Mouse (Mus musculus) layer of hippocampus, adult 11-12 months (tissue): Measurements from ENCODE around the gene Ky.

Source experiments
- DNase-seq: peaks from one replicate; pipeline ENCODE4 v3.0.0; 2022; ENCODE audit warnings: low spot score

Ky gene

DNA sequence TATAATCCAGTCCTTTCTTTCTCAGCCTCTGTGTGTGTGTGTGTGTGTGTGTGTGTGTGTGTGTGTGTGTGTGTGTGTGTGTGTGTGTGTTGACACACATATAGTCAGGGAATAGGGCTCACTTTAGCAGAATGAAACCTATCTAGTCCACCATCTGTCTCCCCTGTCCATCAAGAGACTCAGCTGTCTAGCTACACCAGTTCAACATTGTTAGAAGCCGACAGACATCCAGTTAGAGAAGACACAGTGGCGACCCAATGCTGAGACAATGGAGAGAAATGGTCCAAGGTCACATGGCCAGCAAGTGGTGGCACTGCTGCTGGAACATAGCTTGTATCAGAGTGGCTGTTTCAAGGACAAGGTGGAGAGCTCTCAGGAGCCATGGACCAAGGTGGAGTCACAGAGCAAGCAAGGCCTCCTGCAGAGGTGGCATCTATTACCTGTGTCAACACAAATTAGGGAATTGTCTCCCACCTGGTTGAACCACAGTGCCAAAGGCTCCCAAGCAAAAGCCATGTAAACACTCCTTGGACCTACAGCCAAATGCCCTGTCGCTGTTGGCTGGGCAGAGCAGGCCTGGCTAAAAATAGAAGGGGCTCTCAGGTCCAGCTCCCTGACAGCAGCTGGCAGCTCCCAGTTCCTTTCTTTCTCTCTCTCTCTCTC lies 703 bp upstream of the Ky start:
- no peak for DNase-seq

GRCm38 (mm10) chr9:102508315-102508714 lies 2.8 kb downstream of the Ky start:
- no peak for DNase-seq

DNA sequence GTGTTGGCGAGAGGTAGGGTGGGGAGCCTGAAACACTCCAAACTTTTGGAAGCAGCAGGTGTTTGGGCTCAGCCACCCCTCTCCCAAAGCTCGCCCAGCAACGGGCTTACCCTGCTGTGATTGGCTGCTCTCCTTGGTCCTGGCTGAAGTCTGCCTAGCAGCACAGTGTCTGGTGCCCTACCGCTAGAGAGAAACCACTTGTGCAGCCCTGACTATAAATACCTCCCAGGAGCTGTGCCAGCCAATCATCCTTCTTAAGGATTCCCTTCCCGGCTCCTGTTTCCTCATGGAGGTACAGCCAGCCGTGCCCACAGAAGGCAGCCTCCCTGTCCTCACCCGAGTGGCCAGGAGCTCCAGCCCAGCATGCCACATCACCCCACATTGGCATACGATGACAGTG lies 5.9 kb downstream of the Ky start:
- DNase-seq = no peak

- DNase-seq = no peak
Observed at GRCm38 (mm10) chr9:102513578-102513977, 8.0 kb downstream of the Ky start.

DNA sequence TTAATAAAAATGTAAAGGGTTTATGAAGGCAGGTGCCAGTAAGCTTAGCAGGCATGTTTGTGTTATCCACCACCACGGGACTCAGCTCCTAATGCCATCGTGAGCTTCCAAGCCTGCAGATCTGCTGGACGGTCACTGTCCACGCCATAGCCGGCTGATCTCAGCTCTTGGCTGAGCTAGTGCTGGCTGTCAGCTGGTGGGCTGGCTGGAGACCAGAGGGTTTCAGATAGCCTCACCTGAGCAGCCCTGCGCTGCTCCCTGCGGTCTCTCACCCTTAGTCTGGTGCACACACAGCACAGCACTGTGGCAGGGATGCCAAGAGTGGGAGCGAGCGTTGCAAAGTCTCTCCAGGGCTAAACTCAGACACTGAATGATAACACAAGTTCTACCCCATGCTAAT lies 12.9 kb downstream of the Ky start:
- DNase-seq = no peak

- DNase-seq = no peak
Observed at GRCm38 (mm10) chr9:102521396-102521795, 15.8 kb downstream of the Ky start.

DNA sequence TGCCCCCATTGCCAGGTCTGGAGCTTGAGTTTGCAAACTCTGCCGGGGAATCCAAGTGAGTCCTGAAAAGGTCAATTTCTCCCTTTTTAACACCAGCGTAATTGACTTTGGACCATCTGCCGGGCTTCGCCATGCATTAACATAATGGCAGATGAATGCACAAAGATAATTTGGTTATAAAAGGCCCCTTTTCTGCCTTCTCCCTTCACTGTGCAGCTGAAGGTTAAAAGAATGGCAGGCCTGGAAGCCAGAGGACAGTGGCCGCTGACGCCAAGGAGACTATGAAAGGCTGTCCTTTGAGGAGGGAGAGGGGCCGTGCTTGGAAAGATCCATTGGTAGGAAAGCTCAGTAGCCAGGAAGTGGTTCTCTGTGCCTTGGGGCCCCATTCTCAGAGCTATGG lies 22.6 kb downstream of the Ky start:
- DNase-seq = no peak

- DNase-seq = no peak
Observed at GRCm38 (mm10) chr9:102528561-102528960, 23.0 kb downstream of the Ky start.

- no peak for DNase-seq
Observed at GRCm38 (mm10) chr9:102529008-102529407, 23.5 kb downstream of the Ky start.

- DNase-seq = no peak
Observed at GRCm38 (mm10) chr9:102531051-102531892, 25.7 kb downstream of the Ky start.

GRCm38 (mm10) chr9:102536968-102537367 lies 31.4 kb downstream of the Ky start:
- no peak for DNase-seq

DNA sequence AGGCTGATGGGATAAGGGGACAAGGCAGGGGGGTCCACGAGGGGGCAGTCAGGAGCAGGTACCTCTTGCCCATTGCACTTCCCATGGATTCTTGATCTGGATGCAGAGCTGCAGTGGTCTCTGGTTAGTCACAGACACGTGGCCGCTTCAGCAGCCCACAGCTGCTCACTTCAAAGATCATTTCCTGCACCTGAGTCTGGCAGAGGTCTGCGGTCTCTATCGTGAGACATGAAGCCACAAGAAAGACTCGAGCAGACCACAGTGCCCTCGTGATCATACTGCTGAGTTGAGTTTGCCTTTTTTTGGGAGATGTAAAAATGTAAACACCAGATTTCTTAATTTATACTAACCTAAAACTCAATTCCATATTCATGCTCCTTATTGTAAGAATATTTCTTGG lies 34.1 kb downstream of the Ky start:
- DNase-seq = no peak

- no peak for DNase-seq
Observed at GRCm38 (mm10) chr9:102541666-102542065, 36.1 kb downstream of the Ky start.

DNA sequence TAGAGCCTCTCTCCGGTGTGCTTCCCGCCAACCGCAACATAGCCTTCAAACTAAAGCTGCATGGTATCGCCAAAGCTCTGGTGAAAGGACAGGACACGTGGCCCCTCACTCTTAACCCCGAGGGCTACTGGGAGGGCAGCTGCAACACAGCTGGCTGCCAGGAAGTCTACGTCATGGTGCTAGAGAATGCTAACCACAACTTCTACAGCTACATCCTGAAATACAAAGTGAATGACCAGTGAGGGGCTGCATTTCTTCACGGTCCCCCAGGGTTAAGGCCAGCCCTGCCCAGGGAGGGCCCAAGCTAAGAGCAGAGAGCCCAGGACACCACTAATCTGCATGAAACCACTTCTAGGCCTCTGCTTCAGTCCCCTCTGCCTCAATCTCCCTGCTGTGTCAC lies 37.0 kb downstream of the Ky start:
- DNase-seq = no peak

- DNase-seq = no peak
Observed at GRCm38 (mm10) chr9:102543761-102544115, 38.2 kb downstream of the Ky start.

- DNase-seq = no peak
Observed at GRCm38 (mm10) chr9:102544116-102544772, 38.7 kb downstream of the Ky start.

GRCm38 (mm10) chr9:102544773-102545366 lies 39.3 kb downstream of the Ky start:
- peak; percentile 85 for DNase-seq

DNA sequence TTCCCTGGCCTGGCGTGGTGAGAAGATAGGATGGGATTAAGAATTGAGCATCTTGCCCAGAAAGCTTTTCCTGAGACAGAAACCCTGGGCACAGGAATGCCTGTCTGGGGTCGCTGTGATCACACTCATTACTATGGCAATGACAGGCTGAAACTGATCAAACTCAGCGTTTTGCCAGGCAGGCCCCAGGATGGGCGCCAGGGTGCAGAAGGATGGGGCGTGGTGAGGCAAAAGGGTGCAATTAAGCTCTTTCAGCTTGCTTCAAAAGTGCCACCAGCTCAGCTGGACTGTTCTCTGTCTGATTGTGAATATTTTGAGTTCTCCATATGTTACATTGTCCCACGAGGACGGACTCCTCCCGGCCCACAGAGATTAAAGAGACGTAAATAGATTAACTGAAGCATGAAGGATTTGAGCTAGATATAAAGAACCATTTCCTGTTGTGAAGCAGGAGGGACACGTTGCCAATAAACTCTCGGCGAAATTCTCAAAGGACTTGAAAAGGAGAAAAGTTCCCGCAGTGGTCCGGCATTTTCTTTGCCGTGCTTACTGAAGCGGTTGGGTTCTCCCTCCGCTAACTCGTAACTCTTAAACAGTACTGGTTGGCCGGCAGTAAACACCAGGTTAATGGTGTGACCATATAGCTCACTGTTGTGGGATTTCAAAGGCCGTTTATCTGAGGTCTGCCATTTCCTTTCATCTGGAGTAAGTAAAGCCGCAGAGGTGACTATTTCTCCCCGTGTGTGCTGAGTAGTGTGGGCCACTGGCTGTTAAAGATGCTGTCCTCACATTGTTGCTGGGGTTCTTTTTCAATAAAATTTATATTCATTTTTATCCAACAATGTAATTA lies 40.1 kb downstream of the Ky start:
- DNase-seq = no peak

DNA sequence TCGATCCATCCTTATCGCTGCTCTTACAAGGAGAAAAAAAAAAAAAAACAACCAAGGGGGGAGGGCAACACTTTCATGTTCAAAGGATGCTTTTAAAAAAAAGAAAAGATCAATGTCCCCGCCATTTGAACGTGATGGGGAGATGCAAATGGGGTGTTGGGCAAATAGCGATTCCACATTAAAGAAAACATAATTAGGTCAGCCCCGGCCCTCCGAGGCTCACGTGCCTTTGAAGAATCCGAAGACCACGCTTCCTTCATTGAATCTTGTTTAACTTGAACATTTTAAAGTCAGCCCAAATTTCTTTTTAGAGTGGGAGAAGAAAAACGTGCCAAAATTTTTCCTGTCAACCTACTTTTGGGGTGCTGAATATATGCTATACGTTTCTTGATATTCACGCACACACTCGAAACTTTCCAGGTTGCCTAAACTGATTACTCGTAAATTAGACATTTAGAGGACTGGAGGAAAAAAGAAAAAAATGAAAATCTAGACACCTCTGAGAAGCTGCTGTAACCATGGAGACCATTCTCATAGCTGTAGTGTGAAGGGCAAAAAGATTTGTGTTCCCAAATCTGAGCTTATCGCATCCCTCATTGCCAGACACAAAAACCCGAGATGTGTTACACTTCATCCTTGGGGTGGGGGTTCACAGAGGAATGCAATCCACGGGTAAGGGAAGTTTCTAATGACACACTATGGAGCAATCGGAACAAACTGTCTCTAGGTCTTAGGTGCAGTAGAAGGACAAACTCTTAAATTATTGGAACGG lies 40.9 kb downstream of the Ky start:
- DNase-seq = no peak

- DNase-seq = no peak
Observed at GRCm38 (mm10) chr9:102547028-102547354, 41.4 kb downstream of the Ky start.

GRCm38 (mm10) chr9:102549211-102549610 lies 43.7 kb downstream of the Ky start:
- DNase-seq = no peak
